Mouse (Mus musculus) limb, embryonic 11.5 days (tissue): ENCODE data around the gene Lrba. TPM values are rescaled to one million over a fixed set of nuclear protein-coding genes. Genes with fewer than 3 reads are reported as not detected.

Source experiments
- ATAC-seq: fragments of 200-750 bp; cut with Nextera tagmentation; 2 replicates; pipeline ENCODE4 v1.8.0; 2017; ENCODE audit warnings: low read depth; ENCODE audit not compliant: insufficient number of reproducible peaks, low FRiP score, low TSS enrichment
- DNase-seq: peaks from one replicate; pipeline ENCODE4 v3.0.0-alpha.2; 2015; ENCODE audit warnings: low spot score
- H3K27ac ChIP-seq: fragments of 300-500 bp; sonication (generic); replicated peaks from 2 replicates; pipeline ENCODE4 v1.5.1; 2014; ENCODE audit warnings: low read depth, mild to moderate bottlenecking, low read length
- H3K27me3 ChIP-seq: fragments of 300-500 bp; sonication (generic); 2 replicates; pipeline ENCODE4 v1.6.1; 2014; ENCODE audit warnings: mild to moderate bottlenecking, low read length, mixed read lengths; ENCODE audit not compliant: control insufficient read depth, insufficient read depth
- H3K36me3 ChIP-seq: fragments of 300-500 bp; sonication (generic); 2 replicates; pipeline ENCODE4 v1.6.1; 2014; ENCODE audit warnings: mild to moderate bottlenecking, low read length, moderate library complexity, mixed read lengths; ENCODE audit not compliant: control insufficient read depth, insufficient read depth
- H3K4me1 ChIP-seq: fragments of 300-500 bp; sonication (generic); 2 replicates; pipeline ENCODE4 v1.6.1; 2014; ENCODE audit warnings: low read length, mixed read lengths; ENCODE audit not compliant: control insufficient read depth, insufficient read depth
- H3K4me2 ChIP-seq: fragments of 300-500 bp; sonication (generic); 2 replicates; pipeline ENCODE4 v1.6.1; 2014; ENCODE audit warnings: low read depth, mild to moderate bottlenecking, moderate library complexity; ENCODE audit not compliant: severe bottlenecking
- H3K4me3 ChIP-seq: fragments of 300-500 bp; sonication (generic); 2 replicates; pipeline ENCODE4 v1.5.1; 2014; ENCODE audit warnings: low read depth, low read length
- H3K9ac ChIP-seq: fragments of 300-500 bp; sonication (generic); 2 replicates; pipeline ENCODE4 v1.6.1; 2014; ENCODE audit warnings: mild to moderate bottlenecking, low read length
- H3K9me3 ChIP-seq: fragments of 300-500 bp; sonication (generic); 2 replicates; pipeline ENCODE4 v1.6.1; 2016; ENCODE audit warnings: low read length; ENCODE audit not compliant: control insufficient read depth
- WGBS: fragments of 180-500 bp; shearing (Covaris S2); extraction: QIAGEN DNeasy Blood & Tissue Kit; methylation state at CpG from one replicate; pipeline ENCODE4 v1.1.7; 2014; 5-methylcytosine and 5-hydroxymethylcytosine counted together
- polyA plus RNA-seq: library from polyadenylated mRNA; unstranded; fragments of >200 nt; fragmentation: Nextera tagmentation; extraction: Ambion mirVana; gene quantifications from 2 replicates; pipeline ENCODE4 v1.2.1, GENCODE M21; 2014

The Lrba gene
- polyA plus RNA-seq, 1 experiment from 2014 or later = 11.9 TPM

DNA sequence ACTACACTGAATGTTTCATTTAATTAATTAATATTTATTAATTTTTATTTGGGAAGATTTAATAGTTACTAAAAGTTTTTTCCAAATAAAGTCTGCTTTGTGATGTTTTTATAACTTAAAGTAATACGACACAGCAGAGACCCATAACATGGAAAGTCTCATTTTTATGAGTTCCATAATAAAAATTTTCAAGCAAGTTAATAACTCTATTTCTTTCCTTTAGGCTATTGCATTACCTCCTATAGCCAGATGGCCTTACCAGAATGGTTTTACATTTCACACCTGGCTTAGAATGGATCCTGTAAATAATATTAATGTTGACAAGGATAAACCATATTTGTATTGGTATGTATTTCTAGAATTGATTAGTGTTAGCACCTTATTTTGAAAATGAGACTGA, 70.4 kb downstream of the Lrba start:
- no peak overlapping the region for H3K9ac ChIP-seq
- no peak overlapping the region for H3K27ac ChIP-seq
- no peak overlapping the region for H3K4me3 ChIP-seq
- H3K9me3 ChIP-seq = no peaks in the 10 kb centered on the region
- ATAC-seq = no peak
- no peaks in the 10 kb centered on the region for H3K4me1 ChIP-seq
- no peak overlapping the region for H3K4me2 ChIP-seq
- 54% methylated on average over 1 of the region's 1 CpGs for WGBS
- H3K36me3 ChIP-seq = no peaks in the 10 kb centered on the region
- DNase-seq = no peak
- H3K27me3 ChIP-seq = no peaks in the 10 kb centered on the region

- Histone ChIP-seq H3K27me3 (no peaks in the 10 kb centered on the region), H3K4me3 (no peak overlapping the region), H3K4me2 (no peak overlapping the region), H3K9ac (no peak overlapping the region), H3K36me3 (no peaks in the 10 kb centered on the region), H3K9me3 (no peaks in the 10 kb centered on the region), H3K4me1 (no peaks in the 10 kb centered on the region), H3K27ac (no peak overlapping the region)
- DNase-seq (no peak), ATAC-seq (no peak)
- 83% methylated on average over 8 of the region's 8 CpGs for WGBS
Measured at GRCm38 (mm10) chr3:86296214-86296613, 71.7 kb downstream of the Lrba start.

GRCm38 (mm10) chr3:86308833-86309232, 84.4 kb downstream of the Lrba start:
- no peak for ATAC-seq
- H3K4me2 ChIP-seq = no peak overlapping the region
- no peak overlapping the region for H3K9ac ChIP-seq
- peaks cover 14% of the 10 kb centered on the region for H3K4me1 ChIP-seq
- H3K27ac ChIP-seq = no peak overlapping the region
- H3K9me3 ChIP-seq = no peaks in the 10 kb centered on the region
- no peak for DNase-seq
- 28% methylated on average over 2 of the region's 2 CpGs for WGBS
- H3K4me3 ChIP-seq = no peak overlapping the region
- no peaks in the 10 kb centered on the region for H3K36me3 ChIP-seq
- no peaks in the 10 kb centered on the region for H3K27me3 ChIP-seq

- no peak overlapping the region for H3K9ac ChIP-seq
- DNase-seq = peak; percentile 50
- ATAC-seq = no peak
- peaks cover 14% of the 10 kb centered on the region for H3K4me1 ChIP-seq
- H3K4me2 ChIP-seq = no peak overlapping the region
- no peaks in the 10 kb centered on the region for H3K27me3 ChIP-seq
- no peak overlapping the region for H3K4me3 ChIP-seq
- no peaks in the 10 kb centered on the region for H3K9me3 ChIP-seq
- H3K27ac ChIP-seq = no peak overlapping the region
- WGBS = 22% methylated on average over 5 of the region's 5 CpGs
- H3K36me3 ChIP-seq = no peaks in the 10 kb centered on the region
Measured at GRCm38 (mm10) chr3:86310216-86310615, 85.7 kb downstream of the Lrba start.

DNA sequence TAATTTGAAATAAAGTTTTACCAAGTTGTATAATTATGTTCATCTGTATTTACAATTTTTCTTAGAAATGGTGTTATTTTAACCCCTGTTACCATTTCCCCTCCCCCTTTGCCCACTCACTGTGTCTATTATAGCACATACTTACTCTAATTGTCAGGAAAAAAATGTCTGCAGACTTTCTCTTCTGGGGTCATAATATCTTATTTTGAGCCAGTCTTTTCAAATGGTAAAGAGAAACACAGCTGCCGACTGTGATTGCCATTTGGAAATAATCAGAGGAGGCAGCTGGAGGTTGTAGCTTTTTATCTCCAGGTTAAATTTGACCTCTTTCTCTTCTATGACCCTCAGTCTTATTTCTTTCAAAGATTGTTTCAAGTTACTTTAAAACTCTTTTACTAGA, 86.9 kb downstream of the Lrba start:
- Histone ChIP-seq H3K4me2 (no peak overlapping the region), H3K4me3 (no peak overlapping the region), H3K27me3 (no peaks in the 10 kb centered on the region), H3K4me1 (peaks cover 14% of the 10 kb centered on the region), H3K27ac (no peak overlapping the region), H3K9ac (no peak overlapping the region), H3K9me3 (no peaks in the 10 kb centered on the region), H3K36me3 (no peaks in the 10 kb centered on the region)
- ATAC-seq = no peak
- WGBS = 8% methylated on average over 1 of the region's 1 CpGs
- DNase-seq = peak; percentile 37

- Histone ChIP-seq H3K27me3 (no peaks in the 10 kb centered on the region), H3K9ac (no peak overlapping the region), H3K27ac (no peak overlapping the region), H3K36me3 (no peaks in the 10 kb centered on the region), H3K4me2 (no peak overlapping the region), H3K4me3 (no peak overlapping the region), H3K9me3 (no peaks in the 10 kb centered on the region), H3K4me1 (no peaks in the 10 kb centered on the region)
- ATAC-seq (no peak), DNase-seq (no peak)
- 89% methylated on average over 5 of the region's 5 CpGs for WGBS
Measured at GRCm38 (mm10) chr3:86317636-86318035, 93.2 kb downstream of the Lrba start.

- Histone ChIP-seq H3K4me3 (no peak overlapping the region), H3K9me3 (no peaks in the 10 kb centered on the region), H3K4me1 (no peaks in the 10 kb centered on the region), H3K4me2 (no peak overlapping the region), H3K9ac (no peak overlapping the region), H3K36me3 (no peaks in the 10 kb centered on the region), H3K27me3 (no peaks in the 10 kb centered on the region), H3K27ac (no peak overlapping the region)
- no peak for ATAC-seq
- 26% methylated on average over 1 of the region's 1 CpGs for WGBS
- DNase-seq = no peak
Measured at GRCm38 (mm10) chr3:86328531-86328930, 104.1 kb downstream of the Lrba start.

GRCm38 (mm10) chr3:86343261-86343660, 118.8 kb downstream of the Lrba start:
- Histone ChIP-seq H3K4me3 (no peak overlapping the region), H3K9me3 (no peaks in the 10 kb centered on the region), H3K4me2 (no peak overlapping the region), H3K27ac (no peak overlapping the region), H3K9ac (no peak overlapping the region), H3K27me3 (no peaks in the 10 kb centered on the region), H3K4me1 (no peaks in the 10 kb centered on the region), H3K36me3 (no peaks in the 10 kb centered on the region)
- DNase-seq (no peak), ATAC-seq (no peak)
- 66% methylated on average over 5 of the region's 5 CpGs for WGBS

DNA sequence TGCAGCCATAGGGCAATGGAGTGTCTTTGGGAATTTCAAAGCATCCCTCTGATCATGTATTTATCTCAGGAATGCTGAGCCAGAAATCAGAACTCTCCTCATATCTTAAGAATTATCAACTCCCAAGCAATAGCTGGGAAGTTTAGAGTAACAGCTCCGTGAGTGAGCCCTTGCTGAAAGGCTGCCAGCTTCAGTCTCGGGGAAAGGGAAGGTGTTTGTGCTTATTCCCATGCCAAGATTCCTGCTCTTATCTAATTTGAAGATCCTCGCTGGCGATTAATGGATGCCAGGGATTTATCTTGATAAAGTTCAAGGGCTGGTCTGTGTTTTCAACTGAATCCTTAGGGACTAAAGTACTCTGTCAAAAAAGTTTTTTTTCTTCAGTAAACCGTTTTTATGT, 138.0 kb downstream of the Lrba start:
- H3K36me3 ChIP-seq = no peaks in the 10 kb centered on the region
- H3K4me3 ChIP-seq = no peak overlapping the region
- no peak overlapping the region for H3K4me2 ChIP-seq
- H3K9ac ChIP-seq = no peak overlapping the region
- no peak for ATAC-seq
- H3K27me3 ChIP-seq = no peaks in the 10 kb centered on the region
- 0 out of 2 replicates have a peak, but pooled peaks cover 2% of the 10 kb centered on the region for H3K4me1 ChIP-seq
- no peaks in the 10 kb centered on the region for H3K9me3 ChIP-seq
- H3K27ac ChIP-seq = no peak overlapping the region
- DNase-seq = no peak
- 60% methylated on average over 5 of the region's 5 CpGs for WGBS
